Mouse (Mus musculus): Measurements from ENCODE around the gene Rcc1l.

Rcc1l gene

DNA sequence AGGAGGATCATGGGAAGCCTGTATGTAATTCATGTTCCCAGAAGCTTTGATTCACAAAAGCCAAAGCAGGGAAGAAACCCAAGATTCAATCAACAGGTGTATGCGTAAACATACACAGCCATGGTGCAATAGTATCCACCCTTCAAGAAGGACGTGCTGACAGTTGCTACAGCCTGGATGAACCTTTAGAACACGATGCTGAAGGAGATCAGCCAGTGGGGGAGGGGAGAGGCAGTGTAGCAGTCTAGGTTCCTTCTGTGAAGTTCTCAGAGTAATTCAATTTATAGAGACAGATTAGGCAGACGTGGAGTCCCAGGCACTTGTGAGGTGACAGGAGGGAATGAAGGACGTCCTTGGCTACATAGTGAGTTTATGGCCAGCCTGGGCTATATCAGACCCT lies 61.6 kb downstream of the Rcc1l start:
- no peak for DNase-seq

DNA sequence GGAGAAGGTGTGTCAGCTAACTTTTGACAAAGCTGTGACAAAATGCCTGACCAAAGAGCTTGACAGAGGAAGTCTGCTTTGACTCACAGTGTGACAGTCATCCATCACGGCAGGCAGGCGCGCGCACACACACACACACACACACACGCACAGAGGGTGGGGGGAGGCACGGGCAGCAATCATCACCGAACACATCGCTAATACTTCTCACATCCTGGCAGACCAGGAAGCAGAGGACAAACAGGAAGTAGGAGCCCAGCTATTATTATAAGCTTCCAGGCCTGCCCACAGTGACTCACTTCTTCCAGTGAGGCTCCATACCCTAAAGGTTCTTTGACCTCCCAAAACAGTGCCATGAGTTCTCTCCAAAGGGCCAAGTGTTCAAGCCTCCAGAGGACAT lies 70.7 kb downstream of the Rcc1l start:
- DNase-seq, result no peak

DNA sequence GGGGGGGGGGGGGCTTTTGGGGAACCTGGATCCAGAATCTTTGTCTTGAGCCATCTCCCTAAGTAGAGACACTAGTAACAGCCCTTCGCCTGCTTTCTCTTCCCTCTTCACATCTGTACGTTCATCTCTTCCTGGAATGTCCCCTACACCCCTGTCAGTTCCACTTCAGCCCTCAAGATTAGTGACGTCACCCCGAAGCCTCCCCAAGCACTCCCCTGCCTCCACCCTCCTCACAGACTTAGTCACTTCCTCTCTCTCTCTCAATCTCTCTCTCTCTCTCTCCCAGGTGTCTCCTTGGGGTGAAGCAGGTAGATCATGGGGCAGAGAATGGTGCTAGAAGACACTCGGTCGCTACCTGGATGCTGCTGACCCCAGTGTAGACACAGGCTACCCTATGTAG lies 73.9 kb downstream of the Rcc1l start:
- no peak for DNase-seq

DNA sequence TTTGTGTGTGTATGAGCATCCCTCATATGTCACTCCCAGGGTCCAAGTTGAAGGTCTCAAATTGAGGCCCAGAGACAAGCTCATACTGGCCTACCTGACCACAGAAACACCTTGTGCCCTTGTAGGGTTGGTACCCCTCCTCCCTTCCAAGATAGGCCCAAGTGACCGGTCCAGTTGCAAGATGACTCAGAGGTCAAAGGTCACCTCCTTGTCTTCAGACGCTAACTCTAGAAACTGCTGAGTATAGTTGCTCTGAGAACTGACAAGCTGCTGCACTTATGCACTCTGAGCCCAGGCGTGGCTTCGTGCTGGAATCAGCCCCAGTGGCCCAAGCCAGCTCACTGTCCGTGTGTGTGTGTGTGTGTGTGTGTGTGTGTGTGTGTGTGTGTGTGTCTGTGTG lies 74.7 kb downstream of the Rcc1l start:
- no peak for DNase-seq

DNA sequence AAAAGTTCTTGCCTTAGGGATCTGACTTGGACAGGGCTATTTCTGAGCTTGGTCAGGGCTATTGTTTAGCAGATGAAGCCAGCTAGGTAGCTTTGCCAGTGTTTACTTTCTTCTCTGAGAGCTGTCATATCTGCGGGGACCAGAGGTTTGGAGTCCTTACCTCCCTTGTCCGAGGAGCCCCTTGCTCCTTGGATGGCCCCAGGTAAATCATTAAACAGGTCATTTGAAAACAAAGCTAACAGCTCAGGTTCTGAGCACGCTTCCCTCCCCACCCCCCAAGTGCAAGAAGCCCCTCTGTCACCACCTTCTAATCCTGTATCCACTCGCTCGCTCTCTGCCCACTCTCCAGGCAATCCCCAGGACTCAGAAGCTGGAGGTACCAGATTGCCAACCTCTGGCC lies 75.3 kb downstream of the Rcc1l start:
- DNase-seq, result no peak

DNA sequence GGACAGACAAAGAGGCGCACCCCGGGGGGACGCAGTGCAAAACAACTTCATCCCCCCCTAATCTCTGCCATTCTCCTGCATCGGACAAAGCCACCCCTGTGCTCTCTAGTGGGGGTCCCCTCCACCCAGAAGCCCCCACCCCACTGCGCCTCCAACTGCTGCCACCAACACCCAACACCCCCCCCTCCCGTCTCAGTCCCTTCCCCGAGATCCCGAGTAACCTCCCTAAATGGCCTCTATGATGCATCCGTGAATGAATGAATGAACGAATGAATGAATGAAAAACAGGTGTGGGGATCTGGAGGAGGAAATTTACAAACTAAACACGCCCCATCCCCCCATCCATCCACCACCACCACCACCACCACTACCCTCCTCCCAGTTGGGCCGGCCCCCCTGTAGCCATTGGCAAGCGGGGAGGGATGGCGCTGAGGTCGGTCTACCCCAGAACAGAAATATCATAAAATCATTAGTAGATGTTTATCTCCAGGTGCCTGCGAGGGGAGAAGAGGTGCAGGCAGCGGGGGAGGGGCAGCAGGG lies 76.3 kb downstream of the Rcc1l start:
- DNase-seq, result peak; percentile 31

DNA sequence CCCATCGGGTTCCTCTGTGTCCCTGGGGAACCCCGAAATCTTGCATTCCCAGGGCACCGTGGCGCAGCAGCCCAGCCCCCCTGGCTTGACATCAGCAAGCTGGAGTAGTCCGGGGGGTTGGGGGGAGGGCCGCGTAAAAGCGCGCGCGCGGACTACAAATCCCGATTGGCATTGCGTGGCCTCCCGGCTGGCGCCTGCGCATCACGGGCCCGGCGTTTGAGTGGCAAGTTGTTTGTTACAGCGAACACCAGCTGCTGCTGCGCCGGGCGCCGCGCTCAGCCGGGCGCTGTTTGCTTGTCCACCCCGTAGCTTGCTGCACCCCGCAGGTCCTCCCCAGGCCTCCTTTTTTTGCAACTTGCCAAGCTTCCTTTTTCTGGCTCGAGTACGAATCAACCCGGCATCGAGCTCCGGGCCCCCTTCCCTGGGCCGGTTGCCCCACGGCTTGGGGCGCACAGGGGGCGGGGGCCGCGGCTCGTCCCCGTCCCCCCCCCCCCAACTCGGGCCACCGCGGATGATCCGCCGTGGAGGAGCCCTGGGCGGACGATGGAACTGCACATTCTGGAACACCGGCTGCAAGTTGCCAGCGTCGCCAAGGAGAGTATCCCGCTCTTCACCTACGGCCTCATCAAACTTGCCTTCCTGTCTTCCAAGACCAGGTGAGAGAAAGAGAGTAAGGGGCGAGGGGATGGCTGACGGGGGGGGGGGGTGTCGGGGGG lies 76.9 kb downstream of the Rcc1l start, which contains the start of gene Castor2:
Gene Castor2 (plus strand): TSS at position 216 of the 716 bp plus-strand sequence.
- DNase-seq, result peak; percentile 97

DNA sequence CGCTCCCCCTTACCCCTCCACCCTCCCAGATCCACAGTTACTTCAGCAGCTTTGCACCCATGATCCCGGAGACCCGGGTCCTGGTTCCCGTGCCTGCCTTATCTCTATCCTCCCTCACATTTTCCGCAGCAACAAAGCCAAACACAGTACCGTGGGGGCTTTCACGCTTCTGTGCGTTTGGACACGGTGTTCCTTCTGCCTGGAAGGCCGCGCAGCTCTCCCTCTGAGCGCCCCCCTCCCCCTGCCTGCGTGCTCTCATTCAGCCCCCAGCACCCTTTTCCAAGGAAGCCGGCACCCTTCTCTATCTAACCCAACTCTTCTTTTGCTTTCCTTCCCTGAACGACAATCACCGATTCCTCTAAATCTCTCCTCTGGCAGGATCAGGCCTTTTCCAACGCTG lies 77.6 kb downstream of the Rcc1l start:
- DNase-seq, result peak; percentile 42

DNA sequence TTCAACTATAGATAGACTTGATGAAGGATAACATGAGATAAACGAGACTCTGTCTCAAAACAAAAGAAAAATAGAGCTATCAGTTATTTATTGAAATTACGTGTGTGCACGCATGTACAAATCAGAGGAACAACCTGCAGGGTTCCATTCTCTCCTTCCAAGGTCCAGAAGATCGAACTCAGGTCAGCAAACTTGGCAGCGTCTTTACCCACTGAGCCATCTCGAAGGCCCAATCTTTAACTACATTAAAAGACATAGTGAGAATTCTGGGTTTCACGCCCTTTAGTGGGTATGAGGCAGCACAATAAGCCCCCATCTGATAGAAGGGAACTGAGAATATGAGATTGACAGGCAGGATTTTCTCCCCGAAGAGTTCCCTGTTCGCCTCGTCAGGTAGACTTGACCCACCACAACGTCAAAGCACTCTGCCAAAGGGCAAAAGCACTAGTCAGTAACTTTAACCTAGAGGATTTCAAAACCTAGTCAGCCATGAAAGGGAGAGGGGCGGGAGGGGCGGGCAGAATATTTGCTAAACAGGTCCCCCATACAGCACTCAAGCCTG lies 78.2 kb downstream of the Rcc1l start:
- no peak for DNase-seq
